Mouse (Mus musculus) lung, postnatal 0 days (tissue): Measurements from ENCODE around the gene Slc7a14.

Source experiments
- CTCF ChIP-seq: IDR thresholded peaks from 2 replicates; pipeline ENCODE4 v1.5.1; 2016; ENCODE audit warnings: antibody characterized with exemption, mild to moderate bottlenecking
- EP300 ChIP-seq: IDR thresholded peaks from 2 replicates; pipeline ENCODE4 v1.6.1; 2016; ENCODE audit warnings: antibody characterized with exemption, mild to moderate bottlenecking, control low read depth

- no peak for TF ChIP-seq CTCF
- TF ChIP-seq EP300 = no peak
Measured at GRCm38 (mm10) chr3:31239645-31240044, 70.5 kb downstream of the Slc7a14 start.
